Mouse (Mus musculus): ENCODE data around the gene Mphosph6.

DNA sequence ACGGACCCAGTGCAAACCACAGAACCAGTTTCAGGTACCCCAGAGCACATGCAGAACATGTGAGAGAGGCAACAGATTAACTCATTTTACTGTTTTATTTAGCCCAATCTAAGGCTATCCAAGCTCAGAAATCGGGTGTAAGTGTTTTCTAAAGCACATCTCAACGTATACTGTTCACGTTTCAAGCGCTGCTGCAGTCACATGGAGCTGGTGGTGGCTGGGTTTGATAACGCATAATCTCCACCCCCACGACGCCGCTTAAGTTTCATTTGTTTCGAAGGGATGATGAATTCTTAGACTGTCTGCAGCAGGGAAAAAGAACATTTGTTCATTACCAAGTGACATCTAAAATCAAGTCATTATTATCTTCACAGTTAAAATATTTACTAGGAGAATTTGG is 48.7 kb upstream of the Mphosph6 start:
- TF ChIP-seq CTCF (IDR thresholded peaks at IDR 0.05; ENCODE audit: borderline replicate concordance, insufficient read depth, low read depth, low read length) (no peak), POLR2A (IDR thresholded peaks at IDR 0.05; ENCODE audit: borderline replicate concordance, insufficient read depth, low read length) (no peak)
